Mouse (Mus musculus): ENCODE measurements around the gene Rnf224. TPM values are rescaled to one million over a fixed set of nuclear protein-coding genes. Genes with fewer than 3 reads are reported as not detected.
"Not testable (repeated sequence)": the region's sequence is repeated elsewhere in the genome, so short reads cannot be mapped to it uniquely, and the experiment has no call there.

Gene Rnf224
- polyA plus RNA-seq, 1 experiment from 2014 or later, result not detected

DNA sequence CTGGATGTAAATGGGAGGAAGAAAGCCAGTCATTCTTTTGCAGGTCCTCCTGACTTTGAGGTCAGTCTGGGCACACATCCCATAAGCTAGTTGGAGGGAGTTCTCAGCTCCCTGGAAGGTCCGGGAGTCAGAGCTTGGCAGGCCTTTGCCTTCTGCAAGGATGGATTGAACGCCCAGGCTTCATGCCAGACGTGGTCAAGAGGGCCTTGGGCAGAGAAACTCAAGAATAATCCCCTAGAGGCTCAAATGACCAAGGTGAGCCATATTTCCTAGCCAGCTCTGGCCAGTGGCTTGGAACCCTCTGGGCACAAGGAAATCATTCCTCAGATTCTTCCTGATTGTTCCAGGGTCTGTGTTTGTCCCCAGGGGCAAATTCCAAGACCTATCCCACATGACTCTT lies 28.3 kb upstream of the Rnf224 start:
- H3K4me3 ChIP-seq (replicated peaks), result no peak overlapping the region
- no peak overlapping the region for H3K27ac ChIP-seq
- no peak overlapping the region; the same call in 1 of the 2 replicates for H3K4me2 ChIP-seq
- no peaks in the 10 kb centered on the region for H3K9me3 ChIP-seq
- 81% methylated on average over 3 of the region's 3 CpGs for WGBS
- H3K27me3 ChIP-seq, result peaks cover 24% of the 10 kb centered on the region
- peaks cover 21% of the 10 kb centered on the region for H3K36me3 ChIP-seq (replicated peaks)
- ATAC-seq (ENCODE audit: low FRiP score), result no peak
- H3K9ac ChIP-seq, result no peak overlapping the region
- peaks cover 49% of the 10 kb centered on the region for H3K4me1 ChIP-seq

DNA sequence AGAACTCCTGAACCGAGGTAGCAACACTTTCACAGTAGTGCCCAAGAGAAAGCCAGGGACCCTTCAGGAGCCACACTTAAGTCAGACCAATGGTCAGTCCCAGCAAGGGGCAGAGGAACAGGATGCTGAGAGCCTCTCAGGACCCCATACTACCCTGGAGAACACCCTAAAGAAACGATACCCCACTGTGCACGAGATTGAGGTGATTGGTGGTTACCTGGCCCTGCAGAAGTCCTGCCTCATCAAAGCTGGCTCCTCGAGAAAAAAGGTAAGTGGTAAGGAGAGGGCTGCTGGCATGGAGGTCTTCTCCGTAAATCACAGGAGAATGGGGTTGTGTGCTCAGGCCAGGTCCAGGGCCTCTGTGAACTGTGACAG lies 27.7 kb upstream of the Rnf224 start:
- ATAC-seq (ENCODE audit: low FRiP score), result no peak
- H3K4me2 ChIP-seq, result peak overlapping the region; percentile 99; the same call in 1 of the 2 replicates
- H3K27ac ChIP-seq, result no peak overlapping the region
- peaks cover 49% of the 10 kb centered on the region for H3K4me1 ChIP-seq
- H3K9me3 ChIP-seq, result no peaks in the 10 kb centered on the region
- H3K27me3 ChIP-seq, result peaks cover 24% of the 10 kb centered on the region
- H3K36me3 ChIP-seq (replicated peaks), result peaks cover 15% of the 10 kb centered on the region
- H3K9ac ChIP-seq, result no peak overlapping the region
- WGBS, result 84% methylated on average over 5 of the region's 5 CpGs
- peak overlapping the region; percentile 79; the same call in 1 of the 2 replicates for H3K4me3 ChIP-seq (replicated peaks)

DNA sequence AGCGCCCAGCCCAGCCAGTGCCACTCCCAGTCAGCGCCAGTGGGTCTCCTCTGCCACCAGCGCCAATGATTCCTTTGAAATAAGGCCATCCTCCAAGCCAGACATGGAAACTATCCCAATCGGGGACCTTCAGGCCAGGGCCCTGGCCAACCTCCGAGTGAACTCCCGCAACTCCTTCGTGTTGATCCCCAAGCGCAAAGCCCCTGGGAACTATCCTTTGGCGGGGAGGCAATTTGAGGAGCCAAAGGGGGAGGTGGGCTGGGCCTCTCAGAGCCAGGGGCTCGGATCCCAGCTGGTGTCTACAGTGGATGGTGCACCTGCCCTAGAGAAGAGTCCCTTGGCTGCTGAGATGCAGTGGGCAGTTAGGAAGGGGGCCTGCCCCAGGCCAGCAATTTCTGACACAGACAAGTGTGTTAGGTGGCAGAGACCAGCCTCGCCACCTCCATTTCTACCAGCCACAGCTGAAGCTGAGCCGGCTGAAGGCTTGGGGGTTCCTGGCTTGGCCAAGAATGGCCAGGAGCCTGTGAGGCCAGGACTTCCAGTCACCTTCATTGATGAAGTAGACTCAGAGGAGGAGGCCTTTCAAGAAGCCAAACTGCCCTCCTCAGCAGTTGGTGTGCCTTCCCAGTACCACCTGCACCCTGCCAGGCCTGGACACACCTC lies 27.2 kb upstream of the Rnf224 start:
- H3K27ac ChIP-seq, result no peak overlapping the region
- H3K27me3 ChIP-seq, result peaks cover 24% of the 10 kb centered on the region
- peak overlapping the region; percentile 68 for H3K9ac ChIP-seq
- ATAC-seq (ENCODE audit: low FRiP score), result no peak
- peak overlapping the region; percentile 99 for H3K4me2 ChIP-seq
- 21% methylated on average over 12 of the region's 12 CpGs for WGBS
- H3K9me3 ChIP-seq, result no peaks in the 10 kb centered on the region
- H3K4me1 ChIP-seq, result peaks cover 49% of the 10 kb centered on the region
- H3K36me3 ChIP-seq (replicated peaks), result peaks cover 10% of the 10 kb centered on the region
- H3K4me3 ChIP-seq (replicated peaks), result peak overlapping the region; percentile 79

DNA sequence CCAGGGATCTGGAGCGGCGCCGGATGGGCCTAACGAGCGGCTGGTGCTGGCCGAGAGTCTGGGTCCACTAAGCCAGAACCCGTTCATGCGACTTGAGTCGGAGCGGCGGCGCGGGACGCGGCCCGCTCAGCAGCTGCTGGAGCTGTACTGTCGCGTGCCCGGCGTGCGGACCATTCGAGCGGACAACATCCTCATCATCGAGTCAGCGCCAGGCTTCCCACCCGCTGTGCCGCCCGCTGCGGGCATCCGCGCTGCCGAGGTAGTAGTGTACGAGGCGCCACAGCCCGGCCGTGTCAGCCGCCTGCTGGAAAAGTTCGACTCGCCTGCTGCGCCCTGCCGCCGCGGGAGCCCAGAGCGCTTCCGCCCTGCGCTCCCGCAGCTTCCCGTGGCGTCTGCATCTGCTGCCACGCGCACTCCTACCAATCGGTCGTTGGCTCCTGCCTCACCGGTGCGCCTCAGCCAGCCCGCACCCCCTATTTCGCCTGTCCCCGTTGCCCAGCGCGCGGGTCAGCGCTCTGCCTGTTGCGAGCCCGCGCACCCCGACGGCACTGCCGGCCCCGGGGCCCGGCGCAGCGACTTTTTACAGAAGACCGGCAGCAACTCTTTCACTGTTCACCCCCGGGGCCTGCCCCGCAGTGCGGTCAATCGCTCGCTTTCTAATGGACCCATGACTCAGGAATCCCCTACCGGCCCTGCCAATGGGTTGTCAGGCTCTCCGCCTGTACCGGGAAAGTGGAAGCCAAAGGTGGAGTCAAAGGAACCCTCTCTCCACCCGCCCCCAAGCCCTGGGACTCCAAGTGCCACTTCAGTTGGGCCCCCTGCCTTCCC lies 26.4 kb upstream of the Rnf224 start:
- under 1% methylated on average over 74 of the region's 82 CpGs for WGBS
- Histone ChIP-seq H3K9ac (peak overlapping the region; percentile 68), H3K4me3 (replicated peaks) (peak overlapping the region; percentile 79), H3K36me3 (replicated peaks) (peaks cover 5% of the 10 kb centered on the region; the same call in 1 of the 2 replicates), H3K4me2 (peak overlapping the region; percentile 99), H3K27ac (0 out of 2 replicates have a peak overlapping the region, but pooled peaks have one; percentile 36), H3K9me3 (no peaks in the 10 kb centered on the region), H3K4me1 (peaks cover 49% of the 10 kb centered on the region), H3K27me3 (peaks cover 24% of the 10 kb centered on the region)
- ATAC-seq (ENCODE audit: low FRiP score), result peak; percentile 24

DNA sequence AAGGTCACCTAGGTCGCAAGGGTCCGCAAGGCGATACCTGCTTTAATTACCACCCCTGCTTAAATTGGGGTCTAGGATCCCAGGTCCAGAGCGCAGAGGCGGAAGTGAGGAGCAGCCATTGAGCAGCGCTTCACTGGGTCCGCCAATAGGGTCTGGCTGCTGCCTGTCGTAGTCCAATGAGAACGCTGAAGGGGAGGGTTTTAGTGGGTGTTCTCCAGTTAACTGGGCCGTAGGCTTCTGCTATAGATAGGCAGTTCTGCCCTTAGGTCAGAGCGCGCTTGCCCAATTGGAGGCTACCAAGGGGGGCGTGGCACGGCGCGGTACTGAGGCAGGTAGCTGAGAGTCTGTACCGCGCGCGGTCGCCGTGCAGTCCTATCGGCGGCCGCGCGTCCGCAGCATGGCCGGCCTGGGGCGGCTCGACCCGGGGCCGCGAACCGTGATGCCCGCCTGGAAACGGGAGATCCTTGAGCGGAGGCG lies 25.7 kb upstream of the Rnf224 start, which contains the start of gene Tprn:
Tprn (plus strand) TSS at position 328 of the 477 bp plus-strand sequence.
- peaks cover 24% of the 10 kb centered on the region for H3K27me3 ChIP-seq
- peak within 1 kb of the TSS; percentile 99 for H3K4me2 ChIP-seq
- ATAC-seq (ENCODE audit: low FRiP score), result peak; percentile 99
- H3K9ac ChIP-seq, result peak within 1 kb of the TSS; percentile 68
- H3K4me3 ChIP-seq (replicated peaks), result peak within 1 kb of the TSS; percentile 79
- H3K9me3 ChIP-seq, result no peaks in the 10 kb centered on the region
- 0 out of 2 replicates have a peak within 1 kb of the TSS, but pooled peaks have one; percentile 36 for H3K27ac ChIP-seq
- WGBS, result under 1% methylated on average over 34 of the region's 39 CpGs
- peaks cover 47% of the 10 kb centered on the region for H3K4me1 ChIP-seq
- no peaks in the 10 kb centered on the region for H3K36me3 ChIP-seq (replicated peaks)

DNA sequence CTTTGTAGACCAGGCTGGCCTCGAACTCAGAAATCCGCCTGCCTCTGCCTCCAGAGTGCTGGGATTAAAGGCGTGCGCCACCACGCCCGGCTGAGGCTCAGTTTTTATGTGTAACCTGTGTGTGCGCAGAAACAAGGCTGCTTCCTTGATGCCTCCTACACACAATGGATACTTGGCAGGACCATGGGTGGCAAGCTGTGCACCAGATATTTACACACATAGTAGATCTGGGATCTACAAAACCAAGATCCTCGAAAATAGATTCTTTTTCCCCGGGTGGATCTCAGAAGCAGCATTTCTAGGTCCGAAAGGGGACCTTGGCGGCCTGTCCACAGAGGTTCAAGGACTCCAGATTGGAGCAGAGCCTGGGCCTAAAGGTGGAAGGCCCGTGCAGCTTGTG lies 25.3 kb upstream of the Rnf224 start:
- 46% methylated on average over 12 of the region's 12 CpGs for WGBS
- peak overlapping the region; percentile 99 for H3K4me2 ChIP-seq
- H3K27me3 ChIP-seq, result peaks cover 24% of the 10 kb centered on the region
- 0 out of 2 replicates have a peak, but pooled peaks have one; percentile 1 for ATAC-seq (ENCODE audit: low FRiP score)
- H3K27ac ChIP-seq, result 0 out of 2 replicates have a peak overlapping the region, but pooled peaks have one; percentile 5
- H3K9ac ChIP-seq, result 0 out of 2 replicates have a peak overlapping the region, but pooled peaks have one; percentile 25
- no peaks in the 10 kb centered on the region for H3K9me3 ChIP-seq
- H3K4me1 ChIP-seq, result peaks cover 46% of the 10 kb centered on the region
- no peaks in the 10 kb centered on the region for H3K36me3 ChIP-seq (replicated peaks)
- peak overlapping the region; percentile 79 for H3K4me3 ChIP-seq (replicated peaks)

DNA sequence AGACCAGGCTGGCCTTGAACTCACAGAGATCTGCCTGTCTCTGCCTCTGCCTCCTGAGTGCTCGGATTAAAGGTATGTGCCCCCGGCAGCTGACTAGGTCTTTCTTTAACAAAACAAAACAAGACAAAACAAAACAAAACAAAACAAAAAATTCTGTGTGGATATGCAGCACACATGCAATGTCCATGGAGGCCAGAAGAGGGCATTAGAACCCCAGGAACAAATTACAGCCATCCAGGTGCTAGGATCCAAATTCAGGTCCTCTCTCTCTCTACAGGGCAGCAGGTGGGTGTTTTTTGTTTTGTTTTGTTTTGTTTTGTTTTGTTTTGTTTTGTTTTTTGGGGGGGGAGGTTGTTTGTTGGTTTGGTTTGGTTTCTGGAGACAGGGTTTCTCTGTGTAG lies 22.3 kb upstream of the Rnf224 start:
- ATAC-seq (ENCODE audit: low FRiP score), result no peak
- Histone ChIP-seq H3K36me3 (replicated peaks) (no peaks in the 10 kb centered on the region), H3K4me3 (replicated peaks) (no peak overlapping the region), H3K9ac (no peak overlapping the region), H3K27ac (no peak overlapping the region), H3K27me3 (peaks cover 12% of the 10 kb centered on the region), H3K4me2 (no peak overlapping the region), H3K4me1 (peaks cover 39% of the 10 kb centered on the region), H3K9me3 (no peaks in the 10 kb centered on the region)
- WGBS, result 54% methylated on average over 2 of the region's 2 CpGs

DNA sequence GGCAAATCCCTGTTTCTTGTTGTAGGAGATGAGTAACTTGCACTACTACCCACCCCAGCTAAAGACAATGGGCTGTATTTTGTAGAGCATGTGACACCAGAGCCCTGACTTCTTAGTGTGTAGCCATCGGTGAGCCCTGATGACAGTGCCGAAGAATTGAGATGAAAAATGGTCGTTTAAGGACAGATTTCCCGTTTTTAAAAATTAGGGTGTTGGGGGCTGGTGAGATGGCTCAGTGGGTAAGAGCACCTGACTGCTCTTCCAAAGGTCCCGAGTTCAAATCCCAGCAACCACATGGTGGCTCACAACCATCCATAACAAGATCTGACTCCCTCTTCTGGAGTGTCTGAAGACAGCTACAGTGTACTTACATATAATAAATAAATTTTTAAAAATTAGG lies 20.7 kb upstream of the Rnf224 start:
- not testable (repeated sequence) for H3K9ac ChIP-seq; H3K4me3 ChIP-seq (replicated peaks); H3K27me3 ChIP-seq; H3K9me3 ChIP-seq; H3K36me3 ChIP-seq (replicated peaks); H3K27ac ChIP-seq; ATAC-seq (ENCODE audit: low FRiP score); H3K4me2 ChIP-seq
- H3K4me1 ChIP-seq, result peaks cover 26% of the 10 kb centered on the region
- 93% methylated on average over 5 of the region's 5 CpGs for WGBS

DNA sequence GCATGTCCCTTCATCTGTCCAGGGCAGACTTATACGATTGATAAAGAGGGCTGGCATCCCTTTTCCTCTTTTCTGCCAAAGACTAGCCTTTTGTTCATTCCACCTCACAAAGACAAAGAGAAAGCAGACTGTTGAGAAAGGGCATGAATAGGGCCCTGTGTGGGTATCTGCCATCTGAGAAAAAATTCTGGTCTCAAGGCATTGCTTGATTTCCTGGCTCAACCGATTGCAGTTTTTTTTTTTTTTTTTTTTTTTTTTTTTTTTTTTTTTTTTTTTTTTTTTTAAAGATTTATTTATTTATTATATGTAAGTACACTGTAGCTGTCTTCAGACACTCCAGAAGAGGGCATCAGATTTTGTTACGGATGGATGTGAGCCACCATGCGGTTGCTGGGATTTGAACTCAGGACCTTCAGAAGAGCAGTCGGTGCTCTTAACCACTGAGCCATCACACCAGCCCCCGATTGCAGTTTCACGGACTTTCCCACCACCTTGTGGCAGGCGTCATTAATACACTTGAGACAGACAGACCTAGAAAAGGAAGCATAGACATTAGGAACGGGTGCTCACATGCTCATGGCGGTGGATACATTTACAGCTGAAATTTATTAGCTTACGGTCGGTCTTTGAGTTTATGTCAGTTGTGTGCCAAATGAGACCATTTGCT lies 20.0 kb upstream of the Rnf224 start:
- peak overlapping the region; percentile 97 for H3K4me2 ChIP-seq
- ATAC-seq (ENCODE audit: low FRiP score); H3K9me3 ChIP-seq; H3K36me3 ChIP-seq (replicated peaks); H3K27me3 ChIP-seq; H3K27ac ChIP-seq: not testable (repeated sequence)
- peaks cover 23% of the 10 kb centered on the region for H3K4me1 ChIP-seq
- peak overlapping the region; percentile 75 for H3K4me3 ChIP-seq (replicated peaks)
- peak overlapping the region; percentile 88 for H3K9ac ChIP-seq
- 66% methylated on average over 11 of the region's 12 CpGs for WGBS

DNA sequence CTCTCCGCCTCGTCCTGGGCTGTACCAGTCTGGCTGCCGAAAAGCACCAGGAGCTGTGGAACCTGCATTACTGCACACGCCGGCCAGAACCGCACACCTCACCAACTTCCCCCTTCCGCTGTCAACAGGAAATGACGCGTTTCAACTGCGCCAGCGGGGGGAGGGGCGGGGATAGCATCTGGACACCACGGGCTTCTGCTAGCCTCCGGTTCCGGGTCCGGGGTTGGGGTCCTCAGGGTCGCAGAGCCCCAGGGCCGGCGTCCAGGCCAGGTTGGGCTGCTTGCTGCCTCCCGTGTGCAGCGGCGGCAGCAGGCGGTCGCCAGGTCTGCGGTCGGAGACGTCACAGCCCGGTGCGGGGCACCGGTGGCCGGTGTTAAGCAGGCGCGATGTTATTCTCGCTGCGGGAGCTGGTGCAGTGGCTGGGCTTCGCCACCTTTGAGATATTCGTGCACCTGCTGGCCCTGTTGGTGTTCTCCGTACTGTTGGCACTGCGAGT lies 18.7 kb upstream of the Rnf224 start, which contains the start of gene Tmem203:
Tmem203 (plus strand) TSS at position 156 of the 496 bp plus-strand sequence.
- Histone ChIP-seq H3K9me3 (no peaks in the 10 kb centered on the region), H3K27ac (peak within 1 kb of the TSS; percentile 74), H3K4me1 (peaks cover 23% of the 10 kb centered on the region), H3K4me2 (peak within 1 kb of the TSS; percentile 97), H3K9ac (peak within 1 kb of the TSS; percentile 88), H3K36me3 (replicated peaks) (peaks cover 21% of the 10 kb centered on the region), H3K4me3 (replicated peaks) (peak within 1 kb of the TSS; percentile 75), H3K27me3 (no peaks in the 10 kb centered on the region)
- peak; percentile 93 for ATAC-seq (ENCODE audit: low FRiP score)
- WGBS, result 0% methylated on average over 39 of the region's 39 CpGs

DNA sequence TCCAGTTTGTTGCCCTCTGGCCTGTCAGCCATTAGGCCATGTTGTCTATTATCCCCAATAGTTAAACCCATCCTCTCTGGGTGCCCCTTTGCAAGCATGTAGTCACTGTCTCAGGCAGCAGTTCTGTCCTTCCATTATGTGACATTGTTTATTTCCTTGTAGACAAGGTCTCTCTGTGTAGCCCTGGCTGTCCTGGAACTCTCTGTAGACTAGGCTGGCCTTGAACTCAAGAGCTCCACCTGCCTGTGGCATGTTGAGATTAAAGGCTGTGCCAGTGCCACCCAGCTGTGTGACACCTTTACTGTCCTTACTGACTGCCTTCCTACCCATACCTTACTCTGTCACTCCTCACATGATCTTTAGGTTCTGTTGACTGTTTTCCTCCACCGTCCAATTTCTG lies 15.7 kb upstream of the Rnf224 start:
- no peak overlapping the region for H3K27ac ChIP-seq
- H3K9me3 ChIP-seq, result no peaks in the 10 kb centered on the region
- H3K4me3 ChIP-seq (replicated peaks), result no peak overlapping the region
- no peak overlapping the region for H3K9ac ChIP-seq
- H3K27me3 ChIP-seq, result no peaks in the 10 kb centered on the region
- 96% methylated on average over 1 of the region's 1 CpGs for WGBS
- peaks cover 50% of the 10 kb centered on the region for H3K36me3 ChIP-seq (replicated peaks)
- no peak for ATAC-seq (ENCODE audit: low FRiP score)
- H3K4me2 ChIP-seq, result no peak overlapping the region
- peaks cover 23% of the 10 kb centered on the region for H3K4me1 ChIP-seq

Data from forebrain, embryonic 12.5 days (tissue).